Mouse (Mus musculus) limb, embryonic 14.5 days (tissue): Measurements from ENCODE around the gene Axdnd1. TPM values are rescaled to one million over a fixed set of nuclear protein-coding genes. Genes with fewer than 3 reads are reported as not detected.
"Not testable (repeated sequence)": the region's sequence is repeated elsewhere in the genome, so short reads cannot be mapped to it uniquely, and the experiment has no call there.

ENCODE experiments used
- ATAC-seq: fragments of 200-750 bp; cut with Nextera tagmentation; 2 replicates; pipeline ENCODE4 v1.8.0; 2017; ENCODE audit warnings: low read depth, moderate number of reproducible peaks, moderate TSS enrichment; ENCODE audit not compliant: low FRiP score
- DNase-seq: peaks from one replicate; pipeline ENCODE4 v3.0.0-alpha.2; 2015; ENCODE audit warnings: low spot score
- H3K27ac ChIP-seq: fragments of 300-500 bp; sonication (generic); replicated peaks from 2 replicates; pipeline ENCODE4 v1.5.1; 2014; ENCODE audit warnings: low read depth, mild to moderate bottlenecking, low read length, moderate library complexity, mixed read lengths
- H3K27me3 ChIP-seq: fragments of 300-500 bp; sonication (generic); 2 replicates; pipeline ENCODE4 v1.6.1; 2014; ENCODE audit warnings: low read length, mixed read lengths; ENCODE audit not compliant: control insufficient read depth, insufficient read depth
- H3K36me3 ChIP-seq: fragments of 300-500 bp; sonication (generic); 2 replicates; pipeline ENCODE4 v1.6.1; 2014; ENCODE audit warnings: mild to moderate bottlenecking, low read length, moderate library complexity, mixed read lengths; ENCODE audit not compliant: control insufficient read depth, insufficient read depth
- H3K4me1 ChIP-seq: fragments of 300-500 bp; sonication (generic); 2 replicates; pipeline ENCODE4 v1.6.1; 2014; ENCODE audit warnings: antibody characterized with exemption, low read length, mixed read lengths; ENCODE audit not compliant: control insufficient read depth, insufficient read depth
- H3K4me2 ChIP-seq: fragments of 300-500 bp; sonication (generic); replicated peaks from 2 replicates; pipeline ENCODE4 v1.6.1; 2014; ENCODE audit warnings: low read depth, mild to moderate bottlenecking, low read length, moderate library complexity; ENCODE audit not compliant: severe bottlenecking
- H3K4me3 ChIP-seq: fragments of 300-500 bp; sonication (generic); replicated peaks from 2 replicates; pipeline ENCODE4 v1.5.1; 2014; ENCODE audit warnings: low read length
- H3K9ac ChIP-seq: fragments of 300-500 bp; sonication (generic); 2 replicates; pipeline ENCODE4 v1.6.1; 2014; ENCODE audit warnings: mild to moderate bottlenecking, low read depth, low read length, moderate library complexity; ENCODE audit not compliant: severe bottlenecking
- H3K9me3 ChIP-seq: fragments of 300-500 bp; sonication (generic); 2 replicates; pipeline ENCODE4 v1.6.1; 2016; ENCODE audit warnings: low read length; ENCODE audit not compliant: control insufficient read depth
- POLR2A ChIP-seq: fragments of 200-500 bp; IDR thresholded peaks from 2 replicates; pipeline ENCODE4 v1.8.0; 2012; ENCODE audit warnings: inconsistent platforms, mild to moderate bottlenecking, moderate library complexity, borderline replicate concordance; ENCODE audit not compliant: insufficient read depth, insufficient read length; ENCODE audit errors: extremely low read depth
- WGBS: fragments of 180-500 bp; shearing (Covaris S2); extraction: QIAGEN DNeasy Blood & Tissue Kit; methylation state at CpG from one replicate; pipeline ENCODE4 v1.1.7; 2014; 5-methylcytosine and 5-hydroxymethylcytosine counted together
- polyA plus RNA-seq, 2 experiments: library from polyadenylated mRNA; depleted of rRNA in 1 of 2; stranded (reverse) in 1 of 2; unstranded in 1 of 2; fragments of >200 nt; fragmentation: Nextera tagmentation in 1 of 2; extraction: Ambion mirVana in 1 of 2; gene quantifications; 2 replicates each; pipeline versions ENCODE4 v1.2.1 to v1.2.3; 2012 to 2014

Axdnd1 gene
- polyA plus RNA-seq, 2 experiments, result 0.39 TPM; not detected in 1

DNA sequence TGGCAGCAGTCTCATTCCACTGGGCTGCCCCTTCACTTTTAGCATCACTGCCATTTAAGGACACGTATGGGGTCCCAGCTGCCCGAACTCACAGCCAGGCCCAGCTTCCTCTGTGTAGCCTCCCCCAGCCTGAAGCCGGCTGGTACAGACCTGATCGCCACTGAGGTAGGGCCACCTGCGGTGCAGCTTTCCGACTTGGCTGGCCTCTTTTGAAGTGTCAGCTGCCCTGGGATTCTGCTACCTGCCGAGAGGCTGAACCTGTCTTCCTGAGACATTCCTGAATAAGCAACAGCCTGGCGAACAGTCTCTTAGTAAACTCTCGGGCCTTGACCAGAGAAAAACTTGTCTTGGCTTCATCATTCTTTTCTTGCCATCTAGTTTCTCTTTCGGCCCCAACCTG, 17.7 kb downstream of the Axdnd1 start:
- Histone ChIP-seq H3K4me2 (no peak overlapping the region), H3K4me3 (no peak overlapping the region), H3K27ac (no peak overlapping the region), H3K27me3 (no peaks in the 10 kb centered on the region), H3K36me3 (no peaks in the 10 kb centered on the region), H3K4me1 (no peaks in the 10 kb centered on the region), H3K9me3 (no peaks in the 10 kb centered on the region), H3K9ac (no peak overlapping the region)
- ATAC-seq (no peak), DNase-seq (no peak)
- 41% methylated on average over 10 of the region's 10 CpGs for WGBS
- TF ChIP-seq POLR2A, result no peak

DNA sequence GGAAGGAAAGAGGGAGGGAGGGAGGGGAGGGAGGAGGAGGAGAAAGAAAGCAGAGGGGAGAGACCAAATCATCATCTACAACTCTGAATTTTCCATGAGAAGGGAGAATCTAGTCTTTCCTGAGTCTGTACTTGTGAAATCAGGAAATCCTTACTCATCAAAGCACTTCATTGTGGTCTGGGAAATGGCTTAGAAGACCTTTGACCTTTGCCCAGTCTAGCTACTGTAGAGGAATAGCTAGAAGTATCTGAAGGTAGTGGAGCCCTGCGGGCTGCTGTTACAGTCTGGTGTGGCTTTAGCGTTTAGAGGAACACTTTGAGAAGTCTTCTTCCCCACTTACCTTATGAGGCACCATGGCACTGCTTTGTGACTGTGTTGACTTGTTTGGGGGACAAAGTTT, 18.5 kb downstream of the Axdnd1 start:
- Histone ChIP-seq H3K27ac (no peak overlapping the region), H3K4me1 (no peaks in the 10 kb centered on the region), H3K9ac (no peak overlapping the region), H3K27me3 (no peaks in the 10 kb centered on the region), H3K4me2 (no peak overlapping the region), H3K36me3 (no peaks in the 10 kb centered on the region), H3K9me3 (no peaks in the 10 kb centered on the region), H3K4me3 (no peak overlapping the region)
- ATAC-seq (no peak), DNase-seq (no peak)
- TF ChIP-seq POLR2A, result no peak
- 43% methylated on average over 2 of the region's 2 CpGs for WGBS

DNA sequence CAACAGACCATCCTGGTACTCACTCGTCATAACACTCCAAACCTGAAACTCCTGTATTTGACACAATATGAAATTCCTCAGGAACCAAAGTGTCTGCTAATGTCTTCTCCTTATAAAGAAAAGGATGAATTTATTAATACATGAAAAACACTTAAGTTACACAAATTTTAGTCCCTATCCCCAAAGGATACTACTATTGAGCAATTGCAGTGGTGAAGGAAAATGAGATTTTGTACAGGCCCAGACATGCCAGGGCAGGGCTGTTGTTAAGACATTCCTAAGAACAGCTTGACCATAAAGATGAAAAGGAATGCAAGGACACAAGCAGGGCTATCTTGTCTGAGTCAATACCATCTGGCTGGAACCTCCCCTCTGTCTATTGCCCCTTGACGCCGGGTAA, 20.8 kb downstream of the Axdnd1 start:
- H3K4me1 ChIP-seq, H3K4me3 ChIP-seq, H3K4me2 ChIP-seq, H3K27me3 ChIP-seq, H3K36me3 ChIP-seq, DNase-seq, H3K9ac ChIP-seq, H3K27ac ChIP-seq, ATAC-seq, H3K9me3 ChIP-seq: not testable (repeated sequence)
- 63% methylated on average over 3 of the region's 3 CpGs for WGBS

DNA sequence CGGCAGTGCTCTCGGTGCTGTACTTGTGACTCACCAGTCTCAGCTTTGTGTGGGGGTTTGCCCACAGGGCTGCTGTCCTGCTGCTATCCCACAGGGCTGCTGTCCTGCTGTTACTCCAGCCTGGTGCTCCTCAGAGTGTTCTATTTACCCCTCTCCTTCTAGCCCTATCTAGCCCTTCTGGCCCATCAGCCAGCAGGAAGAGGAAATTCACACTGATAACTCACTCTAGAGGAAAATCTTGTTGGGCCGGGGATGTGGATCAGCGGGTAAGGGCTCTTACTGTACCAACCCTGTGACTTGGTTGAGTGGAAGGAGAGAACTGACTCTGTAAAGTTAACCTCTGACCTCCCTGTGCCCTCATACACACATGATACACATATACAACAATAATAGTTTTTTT, 27.8 kb downstream of the Axdnd1 start:
- H3K4me2 ChIP-seq, result no peak overlapping the region
- no peak overlapping the region for H3K4me3 ChIP-seq
- WGBS, result 83% methylated on average over 4 of the region's 4 CpGs
- H3K27me3 ChIP-seq, result no peaks in the 10 kb centered on the region
- no peak overlapping the region for H3K27ac ChIP-seq
- TF ChIP-seq POLR2A, result no peak
- H3K9me3 ChIP-seq, result no peaks in the 10 kb centered on the region
- no peaks in the 10 kb centered on the region for H3K4me1 ChIP-seq
- H3K36me3 ChIP-seq, result no peaks in the 10 kb centered on the region
- DNase-seq (no peak), ATAC-seq (no peak)
- H3K9ac ChIP-seq, result no peak overlapping the region

DNA sequence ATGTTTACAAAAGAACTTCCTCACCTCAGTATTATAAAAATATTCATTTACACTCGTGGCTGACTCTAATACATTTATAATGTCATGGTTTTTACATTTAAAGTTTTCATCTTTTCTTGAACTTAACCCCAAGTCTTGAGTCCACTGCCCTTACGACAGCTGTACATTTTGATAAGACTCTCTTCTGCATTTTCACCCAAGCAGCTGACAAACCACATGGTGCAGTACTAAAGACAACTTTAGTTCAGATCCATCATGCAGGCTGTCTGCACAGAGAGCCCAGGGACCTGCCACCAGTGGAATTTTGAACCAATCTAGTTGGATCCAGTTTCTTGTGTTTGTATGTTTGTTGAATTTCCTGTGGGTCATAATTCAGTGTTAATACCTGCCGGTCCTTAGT, 34.1 kb downstream of the Axdnd1 start:
- Histone ChIP-seq H3K27me3 (no peaks in the 10 kb centered on the region), H3K36me3 (no peaks in the 10 kb centered on the region), H3K27ac (no peak overlapping the region), H3K4me2 (no peak overlapping the region), H3K4me1 (no peaks in the 10 kb centered on the region), H3K9ac (no peak overlapping the region), H3K9me3 (no peaks in the 10 kb centered on the region), H3K4me3 (no peak overlapping the region)
- WGBS, result 71% methylated on average over 3 of the region's 3 CpGs
- DNase-seq (no peak), ATAC-seq (no peak)
- TF ChIP-seq POLR2A, result no peak

GRCm38 (mm10) chr1:156386232-156386631, 34.7 kb downstream of the Axdnd1 start:
- DNase-seq, result no peak
- Histone ChIP-seq H3K9ac (no peak overlapping the region), H3K27me3 (no peaks in the 10 kb centered on the region), H3K4me3 (no peak overlapping the region), H3K9me3 (no peaks in the 10 kb centered on the region; the same call in 1 of the 2 replicates), H3K4me2 (no peak overlapping the region), H3K4me1 (no peaks in the 10 kb centered on the region), H3K27ac (no peak overlapping the region), H3K36me3 (no peaks in the 10 kb centered on the region)
- WGBS, result 82% methylated on average over 4 of the region's 4 CpGs
- no peak for ATAC-seq
- no peak for TF ChIP-seq POLR2A
